Mouse (Mus musculus): ENCODE measurements around the gene Gm12216. TPM values are rescaled to one million over a fixed set of nuclear protein-coding genes. Genes with fewer than 3 reads are reported as not detected.
"Not testable (repeated sequence)": the region's sequence is repeated elsewhere in the genome, so short reads cannot be mapped to it uniquely, and the experiment has no call there.

Gm12216 gene
- polyA plus RNA-seq, 1 experiment from 2014 or later: 0.65 TPM

DNA sequence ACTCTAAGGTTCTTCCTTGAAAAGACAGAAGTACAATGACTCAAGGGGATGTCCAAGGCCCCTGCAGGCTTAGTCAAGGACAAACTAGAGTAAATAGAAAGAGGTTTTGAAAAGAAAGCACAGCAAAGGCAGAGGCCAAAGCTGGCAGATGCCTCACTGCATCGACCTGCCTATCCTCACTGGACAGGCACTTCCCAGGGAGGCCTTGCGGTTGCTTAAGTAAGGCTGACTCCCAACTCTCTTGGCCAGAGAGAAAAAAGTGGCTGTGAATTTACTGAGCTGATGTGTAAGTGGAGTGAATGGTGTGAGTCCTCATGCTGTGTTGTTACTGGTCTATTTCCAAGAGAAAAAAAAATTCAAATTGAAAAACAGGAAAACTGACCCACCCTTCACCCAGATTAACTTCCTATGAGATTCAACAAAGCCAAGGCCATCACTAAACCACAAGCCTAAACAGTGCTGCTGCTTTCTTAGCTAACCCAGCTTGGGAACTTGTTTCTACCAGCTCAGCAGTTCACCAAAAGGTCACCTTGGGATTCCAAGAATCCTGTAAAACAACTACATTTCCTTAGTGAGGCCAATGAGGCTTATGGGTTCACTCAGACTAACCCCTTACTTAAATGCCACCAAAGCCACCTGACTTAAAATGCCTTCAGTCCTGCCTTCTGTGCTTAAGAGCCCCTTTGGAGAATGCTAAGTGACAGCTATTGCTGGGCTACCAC, 12.9 kb upstream of the Gm12216 start:
- no peak for ATAC-seq (ENCODE audit: insufficient number of reproducible peaks, insufficient read depth, low FRiP score, low TSS enrichment, low read depth)
- peaks cover 15% of the 10 kb centered on the region; the same call in 1 of the 2 replicates for H3K36me3 ChIP-seq
- H3K9ac ChIP-seq (replicated peaks): no peak overlapping the region
- H3K4me3 ChIP-seq (replicated peaks): no peak overlapping the region
- H3K4me2 ChIP-seq: no peak overlapping the region
- no peaks in the 10 kb centered on the region for H3K9me3 ChIP-seq
- H3K4me1 ChIP-seq (replicated peaks): no peaks in the 10 kb centered on the region
- no peaks in the 10 kb centered on the region for H3K27me3 ChIP-seq
- no peak overlapping the region for H3K27ac ChIP-seq
- 91% methylated on average over 2 of the region's 2 CpGs for WGBS

DNA sequence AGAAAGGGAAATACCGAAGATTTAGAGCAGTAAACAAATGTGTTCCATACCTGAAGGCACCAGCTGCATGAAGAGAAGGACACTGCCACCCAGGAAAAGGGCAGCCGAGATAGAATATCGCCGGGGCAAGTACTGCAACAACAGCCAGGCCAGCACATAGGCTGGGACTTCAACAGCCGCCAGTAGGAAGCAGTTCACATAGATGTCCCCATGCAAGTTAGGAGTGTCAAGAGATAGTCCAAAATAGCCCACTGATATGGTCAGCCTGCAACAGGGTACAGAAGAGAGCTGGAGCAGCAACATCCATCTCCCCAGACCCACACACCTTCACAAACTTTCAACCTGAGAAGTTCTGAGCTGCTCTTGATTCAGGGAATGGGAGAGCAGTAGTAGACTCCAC, 10.1 kb upstream of the Gm12216 start:
- no peaks in the 10 kb centered on the region for H3K27me3 ChIP-seq
- no peaks in the 10 kb centered on the region for H3K4me1 ChIP-seq (replicated peaks)
- H3K4me2 ChIP-seq: no peak overlapping the region
- no peak overlapping the region for H3K4me3 ChIP-seq (replicated peaks)
- ATAC-seq (ENCODE audit: insufficient number of reproducible peaks, insufficient read depth, low FRiP score, low TSS enrichment, low read depth): no peak
- H3K36me3 ChIP-seq: peaks cover 19% of the 10 kb centered on the region; the same call in 1 of the 2 replicates
- no peak overlapping the region for H3K27ac ChIP-seq
- no peak overlapping the region for H3K9ac ChIP-seq (replicated peaks)
- 86% methylated on average over 5 of the region's 5 CpGs for WGBS
- no peaks in the 10 kb centered on the region for H3K9me3 ChIP-seq

DNA sequence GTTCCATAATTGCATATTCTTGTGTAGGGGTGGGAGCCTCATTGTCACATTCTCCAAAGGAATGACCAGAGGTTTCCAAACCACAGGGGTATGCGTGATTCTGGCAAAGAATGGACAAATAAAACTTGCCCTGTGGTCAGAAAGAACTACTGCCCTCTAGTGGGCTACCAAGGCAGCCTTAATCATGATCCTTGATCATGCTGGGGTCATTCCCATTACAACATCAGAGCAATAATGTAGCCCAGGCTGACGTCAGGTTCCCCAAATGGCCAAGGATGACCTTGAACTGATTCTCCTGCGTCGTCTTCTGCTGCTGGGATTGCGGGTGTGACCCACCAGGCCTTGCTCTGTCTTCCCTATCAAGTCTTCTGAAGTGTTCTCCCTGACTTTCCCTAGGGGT, 9.3 kb upstream of the Gm12216 start:
- H3K4me3 ChIP-seq (replicated peaks); H3K4me1 ChIP-seq (replicated peaks); ATAC-seq (ENCODE audit: insufficient number of reproducible peaks, insufficient read depth, low FRiP score, low TSS enrichment, low read depth); H3K9ac ChIP-seq (replicated peaks); H3K27ac ChIP-seq; H3K9me3 ChIP-seq; H3K27me3 ChIP-seq; H3K4me2 ChIP-seq: not testable (repeated sequence)
- H3K36me3 ChIP-seq: peaks cover 19% of the 10 kb centered on the region; the same call in 1 of the 2 replicates
- WGBS: 40% methylated on average over 5 of the region's 5 CpGs

DNA sequence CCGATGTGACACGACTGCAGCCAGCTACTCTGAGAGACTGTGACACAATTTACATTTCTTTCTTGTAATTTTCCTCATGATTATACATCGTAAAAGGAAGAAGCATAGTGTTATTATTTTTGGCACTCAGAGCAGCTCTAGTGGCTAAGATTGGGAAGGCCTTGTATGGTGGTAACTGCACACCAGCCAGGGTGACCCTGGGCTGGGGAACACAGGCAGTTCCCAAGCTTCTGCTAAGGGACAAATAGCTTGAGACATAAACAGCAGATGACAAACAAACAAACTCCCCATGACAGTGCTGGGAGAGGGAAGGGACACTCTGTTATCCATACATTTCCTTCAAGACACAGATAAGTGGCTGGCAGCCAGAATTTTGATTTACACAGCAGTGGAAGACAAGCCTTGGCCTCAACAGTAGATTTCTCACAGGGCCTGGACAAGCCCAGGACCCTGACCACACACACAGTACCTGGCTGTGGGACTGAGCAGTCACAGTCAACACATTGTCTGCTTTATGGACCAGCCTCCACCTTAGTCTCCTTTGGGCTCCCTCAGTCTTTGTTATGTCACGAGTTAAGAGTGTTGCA, 5.8 kb upstream of the Gm12216 start:
- H3K36me3 ChIP-seq; H3K4me1 ChIP-seq (replicated peaks); ATAC-seq (ENCODE audit: insufficient number of reproducible peaks, insufficient read depth, low FRiP score, low TSS enrichment, low read depth); H3K27me3 ChIP-seq; H3K27ac ChIP-seq; H3K9me3 ChIP-seq; H3K4me2 ChIP-seq; H3K9ac ChIP-seq (replicated peaks); H3K4me3 ChIP-seq (replicated peaks): not testable (repeated sequence)
- 84% methylated on average over 3 of the region's 4 CpGs for WGBS

- not testable (repeated sequence) for H3K4me2 ChIP-seq; H3K4me3 ChIP-seq (replicated peaks); H3K9ac ChIP-seq (replicated peaks); H3K27me3 ChIP-seq; H3K9me3 ChIP-seq; H3K4me1 ChIP-seq (replicated peaks); ATAC-seq (ENCODE audit: insufficient number of reproducible peaks, insufficient read depth, low FRiP score, low TSS enrichment, low read depth); H3K27ac ChIP-seq; H3K36me3 ChIP-seq
- 78% methylated on average over 9 of the region's 9 CpGs for WGBS
These were observed 1.9 kb upstream of the Gm12216 start for GRCm38 (mm10) chr11:53860944-53861343.

DNA sequence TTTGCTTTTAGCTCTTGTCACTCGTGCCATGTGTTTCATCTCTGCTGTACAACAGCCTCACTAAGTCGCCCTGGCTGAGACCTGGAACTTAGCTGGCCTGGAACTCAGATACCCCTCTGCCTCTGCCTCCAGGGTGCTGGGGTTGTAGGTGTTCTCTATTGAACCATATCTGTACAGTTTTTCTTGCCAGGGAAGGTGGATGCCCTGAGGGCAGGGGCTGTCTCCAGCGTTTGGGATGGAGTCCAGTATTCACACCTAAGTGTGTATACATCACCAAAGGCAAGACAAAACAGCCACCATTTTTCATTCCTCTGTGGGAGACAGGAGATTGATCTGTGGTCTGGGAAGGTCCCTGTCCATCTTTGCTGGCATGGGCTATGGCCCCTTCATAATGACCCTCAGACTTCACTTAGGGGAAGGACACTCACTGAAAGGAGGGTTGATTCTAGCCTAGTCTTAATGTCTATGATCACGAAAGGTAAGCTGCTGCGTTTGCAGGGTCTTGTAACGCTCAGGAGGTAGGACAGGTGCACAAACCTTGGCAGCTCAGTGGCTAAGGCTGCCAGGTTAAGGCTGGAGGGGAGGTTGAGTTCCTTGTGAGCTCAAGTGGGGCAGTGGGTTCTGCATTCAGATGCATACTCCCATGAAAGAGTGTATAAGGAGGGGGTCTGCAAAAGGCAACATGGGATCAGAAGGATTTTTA, 847 bp downstream of the Gm12216 start:
- H3K36me3 ChIP-seq: no peaks in the 10 kb centered on the region
- H3K4me1 ChIP-seq (replicated peaks): no peaks in the 10 kb centered on the region
- ATAC-seq (ENCODE audit: insufficient number of reproducible peaks, insufficient read depth, low FRiP score, low TSS enrichment, low read depth): no peak
- H3K9me3 ChIP-seq: no peaks in the 10 kb centered on the region
- no peak overlapping the region for H3K27ac ChIP-seq
- H3K4me3 ChIP-seq (replicated peaks): no peak overlapping the region
- peaks cover 9% of the 10 kb centered on the region for H3K27me3 ChIP-seq
- WGBS: 78% methylated on average over 6 of the region's 6 CpGs
- no peak overlapping the region for H3K9ac ChIP-seq (replicated peaks)
- H3K4me2 ChIP-seq: peak overlapping the region; percentile 72

DNA sequence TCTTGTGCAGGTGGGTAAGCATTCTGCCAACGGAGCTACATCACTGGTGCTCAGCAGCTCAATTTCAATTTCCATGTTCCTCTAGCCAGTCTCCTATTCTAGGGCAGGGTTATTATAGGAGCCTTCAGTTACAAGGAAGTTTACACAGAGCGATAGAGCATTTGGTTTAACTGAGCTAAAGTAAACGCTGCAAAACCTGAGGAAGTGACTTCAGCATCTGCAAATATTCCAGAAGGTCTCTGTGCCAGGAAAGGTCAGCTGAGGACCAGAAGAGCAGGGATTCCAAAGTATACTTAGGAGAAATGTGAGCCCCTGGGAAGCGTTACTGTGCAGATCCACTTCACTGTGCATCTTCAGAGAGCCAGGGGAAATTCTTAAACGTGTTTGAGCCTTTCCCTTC, 5.4 kb downstream of the Gm12216 start:
- no peak overlapping the region for H3K4me3 ChIP-seq (replicated peaks)
- H3K27ac ChIP-seq: no peak overlapping the region
- no peaks in the 10 kb centered on the region for H3K36me3 ChIP-seq
- H3K4me1 ChIP-seq (replicated peaks): peaks cover 12% of the 10 kb centered on the region
- no peak for ATAC-seq (ENCODE audit: insufficient number of reproducible peaks, insufficient read depth, low FRiP score, low TSS enrichment, low read depth)
- H3K27me3 ChIP-seq: peaks cover 14% of the 10 kb centered on the region
- H3K9me3 ChIP-seq: no peaks in the 10 kb centered on the region
- no peak overlapping the region for H3K4me2 ChIP-seq
- no peak overlapping the region for H3K9ac ChIP-seq (replicated peaks)
- WGBS: 58% methylated on average over 5 of the region's 5 CpGs

DNA sequence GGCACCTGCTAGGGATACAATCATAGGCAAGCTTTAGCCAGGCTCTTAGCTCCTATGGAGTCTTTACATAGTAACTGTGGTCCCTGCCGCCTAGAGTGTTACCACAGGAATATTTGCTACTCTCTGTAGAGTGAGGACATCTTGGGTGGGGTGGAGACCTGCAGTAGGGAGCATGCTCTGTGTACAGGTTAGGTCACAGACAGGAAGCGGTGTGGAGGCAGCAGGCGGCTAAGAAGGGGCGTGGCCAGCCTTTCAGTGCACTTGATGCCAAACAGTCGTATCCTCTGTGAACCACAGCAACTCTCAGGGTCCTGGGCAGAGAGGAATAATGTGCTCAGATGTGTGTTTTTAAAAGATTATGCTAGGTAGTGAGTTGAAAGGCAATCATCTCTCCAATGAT, 7.3 kb downstream of the Gm12216 start:
- Histone ChIP-seq H3K4me2 (no peak overlapping the region), H3K4me1 (replicated peaks) (peaks cover 12% of the 10 kb centered on the region), H3K27me3 (0 out of 2 replicates have a peak, but pooled peaks cover 5% of the 10 kb centered on the region), H3K9me3 (no peaks in the 10 kb centered on the region), H3K4me3 (replicated peaks) (no peak overlapping the region), H3K27ac (no peak overlapping the region), H3K9ac (replicated peaks) (no peak overlapping the region), H3K36me3 (no peaks in the 10 kb centered on the region)
- 45% methylated on average over 5 of the region's 5 CpGs for WGBS
- no peak for ATAC-seq (ENCODE audit: insufficient number of reproducible peaks, insufficient read depth, low FRiP score, low TSS enrichment, low read depth)

- H3K36me3 ChIP-seq: no peaks in the 10 kb centered on the region
- peak overlapping the region; percentile 28 for H3K4me2 ChIP-seq
- H3K27me3 ChIP-seq: 0 out of 2 replicates have a peak, but pooled peaks cover 5% of the 10 kb centered on the region
- no peaks in the 10 kb centered on the region for H3K9me3 ChIP-seq
- peaks cover 17% of the 10 kb centered on the region for H3K4me1 ChIP-seq (replicated peaks)
- WGBS: 23% methylated on average over 9 of the region's 9 CpGs
- peak overlapping the region; percentile 13; the same call in 1 of the 2 replicates for H3K27ac ChIP-seq
- H3K4me3 ChIP-seq (replicated peaks): no peak overlapping the region
- no peak overlapping the region for H3K9ac ChIP-seq (replicated peaks)
- ATAC-seq (ENCODE audit: insufficient number of reproducible peaks, insufficient read depth, low FRiP score, low TSS enrichment, low read depth): peak; percentile 75; the same call in 1 of the 2 replicates
These were observed 9.3 kb downstream of the Gm12216 start for GRCm38 (mm10) chr11:53849588-53850320.

DNA sequence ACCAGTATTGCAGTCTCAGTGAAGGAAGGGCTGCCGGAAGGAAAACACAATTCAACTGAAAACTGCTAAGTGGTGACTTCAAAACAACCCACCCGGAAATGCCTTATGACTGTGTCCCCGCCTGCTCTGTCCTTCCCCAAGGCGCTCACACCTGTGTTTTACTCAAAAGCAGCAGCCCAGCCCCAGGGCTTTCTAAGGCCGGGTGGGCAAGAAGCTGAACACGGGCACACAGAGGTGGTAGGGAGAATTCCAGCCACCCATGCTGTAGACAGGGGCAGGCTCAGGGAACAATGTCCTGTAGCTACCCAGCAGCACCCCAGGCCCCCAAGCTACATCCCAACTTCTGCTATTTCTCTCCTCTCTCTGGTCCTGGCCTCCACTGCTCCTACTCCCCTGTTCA, 13.4 kb downstream of the Gm12216 start:
- H3K27me3 ChIP-seq: no peaks in the 10 kb centered on the region
- WGBS: 63% methylated on average over 6 of the region's 6 CpGs
- no peak overlapping the region for H3K9ac ChIP-seq (replicated peaks)
- H3K4me1 ChIP-seq (replicated peaks): peaks cover 17% of the 10 kb centered on the region
- no peaks in the 10 kb centered on the region for H3K9me3 ChIP-seq
- no peak for ATAC-seq (ENCODE audit: insufficient number of reproducible peaks, insufficient read depth, low FRiP score, low TSS enrichment, low read depth)
- H3K27ac ChIP-seq: no peak overlapping the region
- H3K4me2 ChIP-seq: no peak overlapping the region
- no peaks in the 10 kb centered on the region for H3K36me3 ChIP-seq
- no peak overlapping the region for H3K4me3 ChIP-seq (replicated peaks)

GRCm38 (mm10) chr11:53843106-53843505, 15.9 kb downstream of the Gm12216 start:
- peaks cover 26% of the 10 kb centered on the region for H3K4me1 ChIP-seq (replicated peaks)
- H3K36me3 ChIP-seq: no peaks in the 10 kb centered on the region
- no peak overlapping the region for H3K4me3 ChIP-seq (replicated peaks)
- H3K27me3 ChIP-seq: no peaks in the 10 kb centered on the region
- H3K9ac ChIP-seq (replicated peaks): no peak overlapping the region
- H3K9me3 ChIP-seq: no peaks in the 10 kb centered on the region
- ATAC-seq (ENCODE audit: insufficient number of reproducible peaks, insufficient read depth, low FRiP score, low TSS enrichment, low read depth): no peak
- H3K4me2 ChIP-seq: no peak overlapping the region
- H3K27ac ChIP-seq: no peak overlapping the region
- 52% methylated on average over 10 of the region's 10 CpGs for WGBS

Measured in limb, embryonic 12.5 days (tissue).